Mouse (Mus musculus) stomach, embryonic 15.5 days (tissue): ENCODE results near the gene Exog. TPM values are rescaled to one million over a fixed set of nuclear protein-coding genes. Genes with fewer than 3 reads are reported as not detected.

Experiments used
- ATAC-seq: fragments of 200-750 bp; cut with Nextera tagmentation; 2 replicates; pipeline ENCODE4 v1.8.0; 2017; ENCODE audit warnings: low read depth, moderate number of reproducible peaks, moderate TSS enrichment; ENCODE audit not compliant: insufficient read depth, low FRiP score
- H3K27ac ChIP-seq: fragments of 300-500 bp; sonication (generic); 2 replicates; pipeline ENCODE4 v1.5.1; 2015; ENCODE audit warnings: mild to moderate bottlenecking, inconsistent platforms
- H3K27me3 ChIP-seq: fragments of 300-500 bp; sonication (generic); replicated peaks from 2 replicates; pipeline ENCODE4 v1.6.1; 2015; ENCODE audit warnings: inconsistent platforms
- H3K36me3 ChIP-seq: fragments of 300-500 bp; sonication (generic); 2 replicates; pipeline ENCODE4 v1.6.1; 2015; ENCODE audit warnings: inconsistent platforms
- H3K4me1 ChIP-seq: fragments of 300-500 bp; sonication (generic); 2 replicates; pipeline ENCODE4 v1.6.1; 2015; ENCODE audit warnings: inconsistent platforms
- H3K4me2 ChIP-seq: fragments of 300-500 bp; sonication (generic); 2 replicates; pipeline ENCODE4 v1.6.1; 2015; ENCODE audit warnings: mild to moderate bottlenecking, inconsistent platforms
- H3K4me3 ChIP-seq: fragments of 300-500 bp; sonication (generic); replicated peaks from 2 replicates; pipeline ENCODE4 v1.5.1; 2015; ENCODE audit warnings: inconsistent platforms
- H3K9ac ChIP-seq: fragments of 300-500 bp; sonication (generic); 2 replicates; pipeline ENCODE4 v1.6.1; 2015; ENCODE audit warnings: inconsistent platforms
- H3K9me3 ChIP-seq: fragments of 300-500 bp; sonication (generic); 2 replicates; pipeline ENCODE4 v1.6.1; 2016; ENCODE audit warnings: inconsistent platforms
- WGBS: fragments of 180-500 bp; shearing (Covaris S2); methylation state at CpG from one replicate; pipeline ENCODE4 v1.1.7; 2015; 5-methylcytosine and 5-hydroxymethylcytosine counted together
- polyA plus RNA-seq: library from polyadenylated mRNA; unstranded; fragments of >200 nt; fragmentation: Nextera tagmentation; extraction: Ambion mirVana; gene quantifications from 2 replicates; pipeline ENCODE4 v1.2.1, GENCODE M21; 2015

The Exog gene
- polyA plus RNA-seq, 1 experiment from 2014 or later: 21.4 TPM

GRCm38 (mm10) chr9:119483554-119484353 lies 39.0 kb downstream of the Exog start:
- no peak overlapping the region for H3K4me2 ChIP-seq
- no peaks in the 10 kb centered on the region for H3K4me1 ChIP-seq
- WGBS: 55% methylated on average over 23 of the region's 23 CpGs
- no peak overlapping the region for H3K4me3 ChIP-seq
- H3K9me3 ChIP-seq: no peaks in the 10 kb centered on the region
- H3K9ac ChIP-seq: no peak overlapping the region
- no peak overlapping the region for H3K27ac ChIP-seq
- no peaks in the 10 kb centered on the region for H3K27me3 ChIP-seq
- no peaks in the 10 kb centered on the region for H3K36me3 ChIP-seq
- ATAC-seq: peak; percentile 53; the same call in 1 of the 2 replicates

- Histone ChIP-seq H3K4me3 (no peak overlapping the region), H3K36me3 (no peaks in the 10 kb centered on the region), H3K4me2 (no peak overlapping the region), H3K27me3 (no peaks in the 10 kb centered on the region), H3K9me3 (no peaks in the 10 kb centered on the region), H3K27ac (no peak overlapping the region), H3K4me1 (no peaks in the 10 kb centered on the region), H3K9ac (no peak overlapping the region)
- 57% methylated on average over 9 of the region's 9 CpGs for WGBS
- no peak for ATAC-seq
Measured at GRCm38 (mm10) chr9:119484420-119484819, 39.7 kb downstream of the Exog start.

GRCm38 (mm10) chr9:119484868-119485267 lies 40.1 kb downstream of the Exog start:
- Histone ChIP-seq H3K9ac (no peak overlapping the region), H3K27me3 (no peaks in the 10 kb centered on the region), H3K9me3 (no peaks in the 10 kb centered on the region), H3K4me3 (no peak overlapping the region), H3K36me3 (no peaks in the 10 kb centered on the region), H3K4me2 (no peak overlapping the region), H3K4me1 (no peaks in the 10 kb centered on the region), H3K27ac (no peak overlapping the region)
- WGBS: 83% methylated on average over 13 of the region's 13 CpGs
- no peak for ATAC-seq

- WGBS: 84% methylated on average over 9 of the region's 9 CpGs
- no peak for ATAC-seq
- H3K9me3 ChIP-seq: no peaks in the 10 kb centered on the region
- no peak overlapping the region for H3K27ac ChIP-seq
- H3K9ac ChIP-seq: no peak overlapping the region
- H3K4me3 ChIP-seq: no peak overlapping the region
- H3K36me3 ChIP-seq: no peaks in the 10 kb centered on the region
- no peak overlapping the region for H3K4me2 ChIP-seq
- H3K27me3 ChIP-seq: no peaks in the 10 kb centered on the region
- no peaks in the 10 kb centered on the region; the same call in 1 of the 2 replicates for H3K4me1 ChIP-seq
Measured at GRCm38 (mm10) chr9:119496354-119496753, 51.6 kb downstream of the Exog start.

- H3K9me3 ChIP-seq: no peaks in the 10 kb centered on the region
- WGBS: 37% methylated on average over 5 of the region's 5 CpGs
- H3K27ac ChIP-seq: no peak overlapping the region
- H3K36me3 ChIP-seq: no peaks in the 10 kb centered on the region
- H3K4me3 ChIP-seq: no peak overlapping the region
- no peak for ATAC-seq
- no peaks in the 10 kb centered on the region; the same call in 1 of the 2 replicates for H3K4me1 ChIP-seq
- no peak overlapping the region for H3K9ac ChIP-seq
- H3K4me2 ChIP-seq: no peak overlapping the region
- H3K27me3 ChIP-seq: no peaks in the 10 kb centered on the region
Measured at GRCm38 (mm10) chr9:119496960-119497359, 52.2 kb downstream of the Exog start.

GRCm38 (mm10) chr9:119497546-119498246 lies 53.0 kb downstream of the Exog start:
- Histone ChIP-seq H3K4me2 (no peak overlapping the region), H3K4me1 (no peaks in the 10 kb centered on the region; the same call in 1 of the 2 replicates), H3K36me3 (no peaks in the 10 kb centered on the region), H3K9me3 (no peaks in the 10 kb centered on the region), H3K27ac (no peak overlapping the region), H3K9ac (no peak overlapping the region), H3K27me3 (no peaks in the 10 kb centered on the region), H3K4me3 (no peak overlapping the region)
- 83% methylated on average over 15 of the region's 15 CpGs for WGBS
- no peak for ATAC-seq

- Histone ChIP-seq H3K36me3 (no peaks in the 10 kb centered on the region), H3K27me3 (no peaks in the 10 kb centered on the region), H3K9ac (no peak overlapping the region), H3K4me3 (no peak overlapping the region), H3K27ac (no peak overlapping the region), H3K4me2 (no peak overlapping the region), H3K9me3 (no peaks in the 10 kb centered on the region), H3K4me1 (no peaks in the 10 kb centered on the region; the same call in 1 of the 2 replicates)
- ATAC-seq: no peak
- WGBS: 86% methylated on average over 9 of the region's 9 CpGs
Measured at GRCm38 (mm10) chr9:119498247-119498607, 53.5 kb downstream of the Exog start.

- H3K4me1 ChIP-seq: no peaks in the 10 kb centered on the region; the same call in 1 of the 2 replicates
Measured at GRCm38 (mm10) chr9:119498885-119499284, 54.1 kb downstream of the Exog start.

GRCm38 (mm10) chr9:119503613-119504012 lies 58.9 kb downstream of the Exog start:
- no peak overlapping the region for H3K27ac ChIP-seq
- H3K9ac ChIP-seq: no peak overlapping the region
- H3K4me1 ChIP-seq: no peaks in the 10 kb centered on the region
- WGBS: 88% methylated on average over 9 of the region's 9 CpGs
- no peaks in the 10 kb centered on the region for H3K9me3 ChIP-seq
- H3K36me3 ChIP-seq: no peaks in the 10 kb centered on the region
- H3K4me3 ChIP-seq: no peak overlapping the region
- ATAC-seq: no peak
- H3K4me2 ChIP-seq: no peak overlapping the region
- H3K27me3 ChIP-seq: no peaks in the 10 kb centered on the region

More at GRCm38 (mm10) chr9:119498885-119499284, 54.1 kb downstream of the Exog start:
- 75% methylated on average over 7 of the region's 7 CpGs for WGBS
- Histone ChIP-seq H3K9ac (no peak overlapping the region), H3K27me3 (no peaks in the 10 kb centered on the region), H3K27ac (no peak overlapping the region), H3K4me3 (no peak overlapping the region), H3K9me3 (no peaks in the 10 kb centered on the region), H3K4me2 (no peak overlapping the region), H3K36me3 (no peaks in the 10 kb centered on the region)
- ATAC-seq: no peak

GRCm38 (mm10) chr9:119504981-119505658 lies 60.4 kb downstream of the Exog start:
- Histone ChIP-seq H3K36me3 (no peaks in the 10 kb centered on the region), H3K27me3 (no peaks in the 10 kb centered on the region), H3K4me1 (no peaks in the 10 kb centered on the region), H3K4me3 (no peak overlapping the region), H3K9ac (no peak overlapping the region), H3K9me3 (no peaks in the 10 kb centered on the region), H3K27ac (no peak overlapping the region), H3K4me2 (no peak overlapping the region)
- WGBS: 59% methylated on average over 11 of the region's 11 CpGs
- no peak for ATAC-seq

- H3K4me1 ChIP-seq: no peaks in the 10 kb centered on the region
- no peak overlapping the region for H3K4me3 ChIP-seq
- H3K4me2 ChIP-seq: no peak overlapping the region
- no peaks in the 10 kb centered on the region for H3K36me3 ChIP-seq
- H3K9me3 ChIP-seq: no peaks in the 10 kb centered on the region
- H3K9ac ChIP-seq: no peak overlapping the region
- no peaks in the 10 kb centered on the region for H3K27me3 ChIP-seq
- H3K27ac ChIP-seq: no peak overlapping the region
- 49% methylated on average over 6 of the region's 6 CpGs for WGBS
- ATAC-seq: no peak
Measured at GRCm38 (mm10) chr9:119510902-119511301, 66.2 kb downstream of the Exog start.

- no peak for ATAC-seq
- Histone ChIP-seq H3K4me3 (no peak overlapping the region), H3K27me3 (no peaks in the 10 kb centered on the region), H3K9me3 (no peaks in the 10 kb centered on the region), H3K9ac (no peak overlapping the region), H3K4me2 (no peak overlapping the region), H3K36me3 (no peaks in the 10 kb centered on the region), H3K27ac (no peak overlapping the region), H3K4me1 (peaks cover 6% of the 10 kb centered on the region; the same call in 1 of the 2 replicates)
- 82% methylated on average over 9 of the region's 9 CpGs for WGBS
Measured at GRCm38 (mm10) chr9:119512993-119513392, 68.2 kb downstream of the Exog start.
